ENCODE assay signal across 18 mouse cellular contexts in the genomic region with DNA sequence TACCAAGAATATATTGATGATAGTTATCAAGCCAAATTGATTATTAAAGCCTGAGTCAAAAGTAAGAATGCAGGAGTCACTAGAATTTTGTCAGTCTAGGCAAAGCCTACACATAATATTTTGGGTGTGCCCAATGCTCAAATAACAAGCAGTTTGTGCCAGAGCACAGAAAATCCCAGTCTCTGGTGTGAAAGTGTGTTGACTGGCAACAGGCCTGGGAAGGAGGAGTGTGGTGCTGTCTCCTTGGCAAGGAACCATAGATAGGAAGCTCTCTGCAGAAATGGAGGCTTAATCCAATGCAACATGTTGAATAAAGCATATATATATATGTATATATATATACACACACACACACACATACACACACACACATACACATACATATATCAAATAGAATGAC.
"Had no signal": no experiment of that assay in that cellular context is flagged by ENCODE, and none has a peak within 500 bp of the region (broad histone marks: within the 10 kb centered on the region; RNA-seq: fewer than 3 reads in every experiment).

No protein-coding gene starts in this region.

- H3K4me3 ChIP-seq: lung, embryonic 15.5 days; megakaryocyte, embryonic 14.5 days; midbrain, embryonic 13.5 days; midbrain, embryonic 15.5 days; neural tube, embryonic 12.5 days; stomach, embryonic 15.5 days had no signal

- H3K9ac ChIP-seq: liver, postnatal 0 days; lung, embryonic 15.5 days; midbrain, embryonic 13.5 days; midbrain, embryonic 15.5 days; neural tube, embryonic 12.5 days; stomach, embryonic 15.5 days had no signal

- ATAC-seq: liver, postnatal 0 days; lung, postnatal 0 days; midbrain, embryonic 13.5 days; midbrain, embryonic 15.5 days had no signal

- H3K27ac ChIP-seq: lung, embryonic 15.5 days; macrophage; midbrain, embryonic 13.5 days; midbrain, embryonic 15.5 days; neural tube, embryonic 12.5 days; stomach, embryonic 15.5 days; stomach, postnatal 0 days had no signal

- H3K9me3 ChIP-seq: lung, embryonic 15.5 days; megakaryocyte, embryonic 14.5 days; midbrain, embryonic 13.5 days; midbrain, embryonic 15.5 days; neural tube, embryonic 12.5 days; stomach, embryonic 15.5 days had no signal

- H3K27me3 ChIP-seq: lung, embryonic 15.5 days; megakaryocyte, embryonic 14.5 days; midbrain, embryonic 13.5 days; midbrain, embryonic 15.5 days; neural tube, embryonic 12.5 days; stomach, embryonic 15.5 days had no signal

- H3K4me2 ChIP-seq: lung, embryonic 15.5 days; midbrain, embryonic 11.5 days; midbrain, embryonic 13.5 days; midbrain, embryonic 15.5 days; neural tube, embryonic 12.5 days; stomach, embryonic 15.5 days had no signal

- H3K4me1 ChIP-seq: lung, embryonic 15.5 days; midbrain, embryonic 13.5 days; midbrain, embryonic 15.5 days; neural tube, embryonic 12.5 days; stomach, embryonic 15.5 days had no signal

- DNase-seq: liver, postnatal 0 days; lung, adult 2 months; lung, postnatal 14 days; lung, postnatal 36 days; right cerebral cortex, postnatal 25 days; thymus, adult 2 months; thymus, postnatal 25 days; thymus, postnatal 4 days had no signal

- H3K36me3 ChIP-seq: lung, embryonic 15.5 days; midbrain, embryonic 13.5 days; midbrain, embryonic 15.5 days; neural tube, embryonic 12.5 days; stomach, embryonic 15.5 days had no signal
